Mouse (Mus musculus): ENCODE results near the gene Usp44. TPM values are rescaled to one million over a fixed set of nuclear protein-coding genes. Genes with fewer than 3 reads are reported as not detected.
A peak's percentile ranks its signal among the peaks of the same experiment; 100 is the strongest.

Usp44 gene
- polyA plus RNA-seq, 1 experiment from 2014 or later, result 9.1 TPM

DNA sequence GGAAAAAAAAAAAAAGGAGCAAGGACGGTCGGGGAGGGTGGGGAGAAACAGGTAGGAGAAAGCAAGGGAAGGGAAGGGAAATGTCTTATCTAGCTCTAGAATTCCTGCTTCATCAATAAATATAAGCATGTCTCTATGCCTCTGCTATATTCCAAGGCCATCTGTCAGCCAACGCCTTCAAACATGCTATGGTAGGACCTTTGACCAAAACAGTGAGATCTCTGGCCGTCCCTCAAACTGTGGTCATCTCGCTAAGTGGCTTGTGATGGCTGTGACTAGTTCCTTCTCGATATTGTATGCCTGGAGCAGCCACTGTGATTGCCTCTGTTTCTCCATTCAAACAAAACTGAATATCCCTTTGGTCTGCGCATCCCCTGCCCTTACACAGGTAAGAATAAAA, 19.3 kb upstream of the Usp44 start:
- H3K36me3 ChIP-seq (ENCODE audit: control insufficient read depth, insufficient read depth, low read length), result no peaks in the 10 kb centered on the region
- 88% methylated on average over 7 of the region's 7 CpGs for WGBS
- no peak overlapping the region for H3K27ac ChIP-seq (ENCODE audit: low read depth, low read length)
- H3K4me1 ChIP-seq (ENCODE audit: control insufficient read depth, insufficient read depth, low read length), result no peaks in the 10 kb centered on the region
- H3K9ac ChIP-seq (ENCODE audit: low read length), result no peak overlapping the region
- no peak overlapping the region for H3K4me2 ChIP-seq (ENCODE audit: low read depth)
- H3K27me3 ChIP-seq (ENCODE audit: control insufficient read depth, insufficient read depth, low read length), result no peaks in the 10 kb centered on the region
- ATAC-seq (ENCODE audit: insufficient read depth, low FRiP score, low TSS enrichment) (no peak), DNase-seq (ENCODE audit: low spot score) (no peak)
- no peaks in the 10 kb centered on the region for H3K9me3 ChIP-seq (ENCODE audit: control insufficient read depth, low read length)
- H3K4me3 ChIP-seq (ENCODE audit: low read depth, low read length), result no peak overlapping the region

DNA sequence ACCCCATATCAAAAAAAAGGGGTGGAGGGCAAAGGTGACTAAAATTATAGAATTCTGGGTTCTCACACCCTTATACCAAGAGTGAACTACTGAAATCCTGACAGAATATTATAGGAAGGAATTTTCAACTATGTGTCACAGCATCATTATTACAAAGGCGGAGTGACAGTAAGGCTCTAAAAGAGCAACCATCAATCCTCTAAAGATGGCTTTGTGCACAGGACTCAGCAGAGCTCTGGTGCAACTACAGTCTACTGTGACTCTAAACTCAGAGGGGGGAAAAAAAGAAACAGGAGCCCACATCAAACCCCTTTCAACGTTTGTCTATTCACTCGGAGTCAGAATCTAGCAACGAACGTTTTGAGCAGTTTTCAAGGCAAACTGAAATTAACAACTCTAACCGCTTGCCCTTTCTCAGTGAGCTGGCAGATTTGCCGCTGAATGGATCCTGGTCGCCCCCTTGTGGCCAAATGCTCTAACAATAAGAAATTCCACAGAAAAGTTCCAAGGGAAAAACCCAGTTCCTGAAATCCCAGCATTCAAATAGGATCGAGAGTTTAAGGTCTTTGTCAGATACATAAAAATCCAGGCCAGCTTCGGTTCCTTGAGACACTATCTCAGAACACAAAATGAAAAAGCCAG, 18.5 kb upstream of the Usp44 start:
- no peak for ATAC-seq (ENCODE audit: insufficient read depth, low FRiP score, low TSS enrichment)
- 22% methylated on average over 10 of the region's 10 CpGs for WGBS

DNA sequence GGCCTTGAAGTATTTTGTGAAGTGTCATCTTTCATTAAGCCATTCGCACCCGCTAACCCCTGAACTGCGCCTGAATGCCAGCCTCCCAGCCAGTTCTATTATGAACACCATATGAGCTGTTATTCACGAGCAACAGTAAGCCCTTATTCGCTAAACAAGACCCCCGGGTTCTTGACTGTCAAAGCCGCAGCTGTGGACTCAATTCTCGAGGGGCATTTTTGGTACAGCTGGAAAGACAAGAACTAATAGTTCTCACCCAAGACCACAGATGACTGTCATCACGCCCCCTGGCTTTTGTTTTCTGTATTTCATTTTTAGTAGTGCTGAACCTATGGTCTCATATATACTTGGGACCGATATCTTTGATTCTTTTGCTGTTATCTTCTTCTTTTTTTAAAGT, 17.6 kb upstream of the Usp44 start:
- Histone ChIP-seq H3K4me1 (ENCODE audit: control insufficient read depth, insufficient read depth, low read length) (no peaks in the 10 kb centered on the region), H3K9ac (ENCODE audit: low read length) (no peak overlapping the region), H3K4me2 (ENCODE audit: low read depth) (no peak overlapping the region), H3K27ac (ENCODE audit: low read depth, low read length) (no peak overlapping the region), H3K4me3 (ENCODE audit: low read depth, low read length) (no peak overlapping the region), H3K27me3 (ENCODE audit: control insufficient read depth, insufficient read depth, low read length) (no peaks in the 10 kb centered on the region), H3K36me3 (ENCODE audit: control insufficient read depth, insufficient read depth, low read length) (no peaks in the 10 kb centered on the region), H3K9me3 (ENCODE audit: control insufficient read depth, low read length) (no peaks in the 10 kb centered on the region)
- peak; percentile 40 for DNase-seq (ENCODE audit: low spot score)
- no peak for ATAC-seq (ENCODE audit: insufficient read depth, low FRiP score, low TSS enrichment)
- 71% methylated on average over 10 of the region's 10 CpGs for WGBS

More for the DNA sequence above, 18.5 kb upstream of the Usp44 start:
- H3K4me2 ChIP-seq (ENCODE audit: low read depth), result no peak overlapping the region
- H3K27ac ChIP-seq (ENCODE audit: low read depth, low read length), result no peak overlapping the region
- H3K9ac ChIP-seq (ENCODE audit: low read length), result no peak overlapping the region
- H3K27me3 ChIP-seq (ENCODE audit: control insufficient read depth, insufficient read depth, low read length), result no peaks in the 10 kb centered on the region
- H3K4me3 ChIP-seq (ENCODE audit: low read depth, low read length), result no peak overlapping the region
- peak; percentile 82 for DNase-seq (ENCODE audit: low spot score)
- no peaks in the 10 kb centered on the region for H3K4me1 ChIP-seq (ENCODE audit: control insufficient read depth, insufficient read depth, low read length)
- no peaks in the 10 kb centered on the region for H3K9me3 ChIP-seq (ENCODE audit: control insufficient read depth, low read length)
- H3K36me3 ChIP-seq (ENCODE audit: control insufficient read depth, insufficient read depth, low read length), result no peaks in the 10 kb centered on the region

DNA sequence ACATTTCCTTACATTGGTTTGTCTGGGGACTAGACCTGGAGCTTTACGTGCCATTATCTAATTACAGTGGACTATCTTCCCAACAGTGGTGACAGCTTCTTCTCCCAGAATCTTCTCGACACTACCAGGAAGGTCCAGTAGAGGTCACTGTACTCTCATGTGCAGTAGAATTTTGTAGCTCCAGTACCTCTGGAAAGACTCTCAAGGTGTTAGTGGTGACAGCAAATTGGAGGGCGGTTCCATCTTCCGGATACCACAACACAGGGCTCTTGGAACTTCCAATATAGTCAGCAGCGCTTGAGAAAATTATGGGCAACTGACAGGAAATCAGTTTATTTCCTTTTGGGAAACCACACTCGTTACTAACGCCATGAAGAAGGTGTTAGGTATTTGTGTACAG, 12.7 kb upstream of the Usp44 start:
- ATAC-seq (ENCODE audit: insufficient read depth, low FRiP score, low TSS enrichment), result no peak
- DNase-seq (ENCODE audit: low spot score), result peak; percentile 58
- Histone ChIP-seq H3K4me1 (ENCODE audit: control insufficient read depth, insufficient read depth, low read length) (no peaks in the 10 kb centered on the region), H3K27ac (ENCODE audit: low read depth, low read length) (no peak overlapping the region), H3K4me3 (ENCODE audit: low read depth, low read length) (no peak overlapping the region), H3K9me3 (ENCODE audit: control insufficient read depth, low read length) (no peaks in the 10 kb centered on the region), H3K36me3 (ENCODE audit: control insufficient read depth, insufficient read depth, low read length) (no peaks in the 10 kb centered on the region), H3K9ac (ENCODE audit: low read length) (no peak overlapping the region), H3K27me3 (ENCODE audit: control insufficient read depth, insufficient read depth, low read length) (no peaks in the 10 kb centered on the region), H3K4me2 (ENCODE audit: low read depth) (no peak overlapping the region)
- WGBS, result 47% methylated on average over 7 of the region's 7 CpGs

DNA sequence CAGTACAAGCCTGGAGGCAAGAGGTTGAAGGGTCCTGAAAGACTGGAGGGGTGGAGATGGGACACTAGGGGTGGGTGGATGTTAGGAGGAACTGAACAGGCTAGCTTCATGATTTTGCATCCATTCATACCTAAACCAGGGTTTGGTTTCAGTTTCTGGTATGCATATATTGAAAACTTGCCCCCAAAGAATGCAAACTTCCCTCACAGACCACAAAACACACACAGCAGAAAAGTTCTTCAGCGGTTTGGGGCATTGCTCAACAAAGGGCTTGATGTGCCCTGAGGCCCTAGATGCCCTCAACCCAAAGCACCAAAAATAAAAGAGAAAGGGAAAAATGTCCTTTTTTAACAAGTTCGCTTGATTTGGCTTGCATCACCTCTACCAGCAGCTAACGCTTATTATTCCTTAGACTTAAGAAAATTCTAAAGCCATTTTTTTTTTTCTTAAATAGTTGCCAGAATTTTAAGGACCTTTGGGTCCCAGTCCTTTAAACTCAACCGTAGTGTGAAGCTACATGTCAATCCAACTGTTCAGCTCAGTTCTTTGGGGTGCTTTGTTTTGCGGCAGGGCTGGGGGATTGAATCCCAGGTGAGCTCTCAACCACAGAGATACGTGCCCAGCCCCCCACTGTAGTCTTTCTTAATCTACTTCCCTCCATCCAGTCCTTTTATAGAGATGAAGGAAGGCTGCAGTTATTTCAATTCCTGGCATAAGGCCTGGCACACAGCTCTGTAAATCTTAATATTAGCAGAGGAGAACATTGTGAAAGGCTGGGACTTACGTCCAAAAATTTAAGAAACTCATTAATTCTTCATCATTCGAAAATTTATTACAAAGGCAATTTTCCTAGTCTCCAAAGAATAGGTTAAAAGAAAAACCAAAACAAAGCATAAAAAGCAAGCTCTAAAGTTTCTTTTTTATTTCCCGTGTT, 1.2 kb upstream of the Usp44 start:
- DNase-seq (ENCODE audit: low spot score), result no peak
- Histone ChIP-seq H3K9me3 (ENCODE audit: control insufficient read depth, low read length) (no peaks in the 10 kb centered on the region), H3K9ac (ENCODE audit: low read length) (no peak overlapping the region), H3K27me3 (ENCODE audit: control insufficient read depth, insufficient read depth, low read length) (peaks cover 11% of the 10 kb centered on the region), H3K4me3 (ENCODE audit: low read depth, low read length) (no peak overlapping the region), H3K4me1 (ENCODE audit: control insufficient read depth, insufficient read depth, low read length) (0 out of 2 replicates have a peak, but pooled peaks cover 4% of the 10 kb centered on the region), H3K27ac (ENCODE audit: low read depth, low read length) (no peak overlapping the region), H3K4me2 (ENCODE audit: low read depth) (no peak overlapping the region), H3K36me3 (ENCODE audit: control insufficient read depth, insufficient read depth, low read length) (no peaks in the 10 kb centered on the region)
- no peak for ATAC-seq (ENCODE audit: insufficient read depth, low FRiP score, low TSS enrichment)
- 51% methylated on average over 9 of the region's 9 CpGs for WGBS

DNA sequence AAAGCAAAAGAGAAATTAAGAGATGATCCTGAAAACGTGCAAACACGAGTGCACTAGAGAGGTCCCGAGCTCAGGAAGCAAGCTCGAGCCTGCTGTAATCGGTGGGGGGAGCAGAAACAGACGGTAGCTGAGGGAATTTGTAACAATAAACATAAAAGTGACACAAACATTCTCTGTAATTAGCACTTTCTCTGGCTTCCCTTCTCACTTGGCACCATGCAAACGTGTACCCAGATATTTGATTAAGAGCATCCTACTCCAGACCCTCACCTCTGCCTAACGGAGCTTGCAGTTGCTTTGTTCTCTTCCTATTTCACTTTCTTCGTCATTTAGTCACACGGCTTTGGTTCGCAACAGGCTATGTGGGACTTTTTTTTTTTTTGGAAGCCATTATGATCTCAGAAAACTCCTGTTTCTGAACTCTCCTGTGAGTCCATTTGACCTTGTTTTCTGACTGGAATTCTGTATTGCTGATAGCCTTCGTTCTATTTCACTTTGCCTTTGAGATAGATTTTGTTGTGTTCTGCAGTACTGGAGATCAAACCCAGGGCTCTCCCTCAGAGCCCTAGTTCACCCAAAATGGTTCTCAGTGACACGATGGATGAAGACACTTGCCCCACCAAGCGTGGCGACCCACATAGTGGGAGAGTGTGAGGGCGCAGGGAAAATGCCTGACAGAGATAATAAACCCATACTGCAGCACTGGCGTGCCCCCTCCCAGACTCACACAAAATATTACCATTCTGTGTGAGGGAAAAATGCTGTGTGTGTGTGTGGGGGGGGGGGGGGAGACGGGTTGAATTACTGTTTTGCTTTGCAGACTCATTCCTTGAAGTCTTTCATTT, 597 bp downstream of the Usp44 start:
- Histone ChIP-seq H3K4me3 (ENCODE audit: low read depth, low read length) (no peak overlapping the region), H3K9me3 (ENCODE audit: control insufficient read depth, low read length) (no peaks in the 10 kb centered on the region), H3K27me3 (ENCODE audit: control insufficient read depth, insufficient read depth, low read length) (peaks cover 11% of the 10 kb centered on the region), H3K27ac (ENCODE audit: low read depth, low read length) (no peak overlapping the region), H3K36me3 (ENCODE audit: control insufficient read depth, insufficient read depth, low read length) (no peaks in the 10 kb centered on the region), H3K9ac (ENCODE audit: low read length) (no peak overlapping the region), H3K4me2 (ENCODE audit: low read depth) (peak overlapping the region; percentile 22; the same call in 1 of the 2 replicates), H3K4me1 (ENCODE audit: control insufficient read depth, insufficient read depth, low read length) (0 out of 2 replicates have a peak, but pooled peaks cover 4% of the 10 kb centered on the region)
- DNase-seq (ENCODE audit: low spot score), result peak; percentile 14
- no peak for ATAC-seq (ENCODE audit: insufficient read depth, low FRiP score, low TSS enrichment)
- 5% methylated on average over 18 of the region's 18 CpGs for WGBS

DNA sequence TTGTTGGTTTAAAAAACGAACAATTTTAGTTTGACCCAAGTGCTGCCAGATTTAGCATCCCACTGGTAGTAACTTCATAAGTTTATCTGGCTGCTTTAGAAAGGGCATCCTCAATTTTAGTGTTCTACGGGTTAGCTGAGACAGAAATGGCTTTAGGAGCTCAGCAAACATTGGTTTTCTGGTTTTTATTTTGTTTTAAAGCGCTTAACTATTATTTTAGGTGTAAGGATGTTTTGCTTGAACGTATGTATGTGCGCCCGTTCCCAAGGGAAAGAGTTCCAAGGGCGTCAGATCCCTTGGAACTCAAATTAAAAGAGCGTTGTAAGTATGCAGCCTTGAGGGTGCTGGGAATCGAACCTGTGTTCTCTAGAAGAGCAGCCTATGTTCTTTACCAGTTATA, 1.5 kb downstream of the Usp44 start:
- Histone ChIP-seq H3K36me3 (ENCODE audit: control insufficient read depth, insufficient read depth, low read length) (no peaks in the 10 kb centered on the region), H3K4me1 (ENCODE audit: control insufficient read depth, insufficient read depth, low read length) (0 out of 2 replicates have a peak, but pooled peaks cover 4% of the 10 kb centered on the region), H3K9ac (ENCODE audit: low read length) (no peak overlapping the region), H3K4me3 (ENCODE audit: low read depth, low read length) (no peak overlapping the region), H3K4me2 (ENCODE audit: low read depth) (no peak overlapping the region; the same call in 1 of the 2 replicates), H3K27ac (ENCODE audit: low read depth, low read length) (no peak overlapping the region), H3K9me3 (ENCODE audit: control insufficient read depth, low read length) (no peaks in the 10 kb centered on the region), H3K27me3 (ENCODE audit: control insufficient read depth, insufficient read depth, low read length) (peaks cover 11% of the 10 kb centered on the region)
- no peak for ATAC-seq (ENCODE audit: insufficient read depth, low FRiP score, low TSS enrichment)
- no peak for DNase-seq (ENCODE audit: low spot score)
- 38% methylated on average over 9 of the region's 9 CpGs for WGBS

DNA sequence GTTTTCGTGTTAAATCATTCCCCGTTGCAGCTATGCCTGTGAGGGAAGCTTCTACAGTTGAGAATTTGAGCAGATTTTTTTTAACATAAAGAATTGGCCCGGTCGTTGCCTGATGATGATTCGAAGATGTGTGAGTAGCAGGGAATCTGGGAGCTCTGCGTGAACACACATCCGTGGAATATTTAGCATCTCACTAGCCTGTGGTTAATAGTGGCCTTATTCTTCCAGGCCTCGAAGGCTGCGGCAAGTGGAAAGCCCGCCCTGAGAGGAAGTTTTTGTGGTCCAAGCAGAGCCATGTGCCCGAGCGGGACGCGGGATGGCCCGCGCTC, 2.0 kb downstream of the Usp44 start:
- Histone ChIP-seq H3K4me1 (ENCODE audit: control insufficient read depth, insufficient read depth, low read length) (0 out of 2 replicates have a peak, but pooled peaks cover 4% of the 10 kb centered on the region), H3K4me3 (ENCODE audit: low read depth, low read length) (peak overlapping the region; percentile 81), H3K9me3 (ENCODE audit: control insufficient read depth, low read length) (no peaks in the 10 kb centered on the region), H3K27me3 (ENCODE audit: control insufficient read depth, insufficient read depth, low read length) (peaks cover 11% of the 10 kb centered on the region), H3K4me2 (ENCODE audit: low read depth) (peak overlapping the region; percentile 96), H3K27ac (ENCODE audit: low read depth, low read length) (no peak overlapping the region), H3K36me3 (ENCODE audit: control insufficient read depth, insufficient read depth, low read length) (no peaks in the 10 kb centered on the region), H3K9ac (ENCODE audit: low read length) (peak overlapping the region; percentile 66)
- no peak for DNase-seq (ENCODE audit: low spot score)
- ATAC-seq (ENCODE audit: insufficient read depth, low FRiP score, low TSS enrichment), result no peak; the same call in 1 of the 2 replicates
- WGBS, result 3% methylated on average over 16 of the region's 16 CpGs
